Mouse (Mus musculus): Measurements from ENCODE around the gene Nenf.

Gene Nenf

GRCm38 (mm10) chr1:191283110-191284040 is 34.6 kb downstream of the Nenf start:
- DNase-seq (ENCODE audit: low spot score in 2 of 2), result no peak

DNA sequence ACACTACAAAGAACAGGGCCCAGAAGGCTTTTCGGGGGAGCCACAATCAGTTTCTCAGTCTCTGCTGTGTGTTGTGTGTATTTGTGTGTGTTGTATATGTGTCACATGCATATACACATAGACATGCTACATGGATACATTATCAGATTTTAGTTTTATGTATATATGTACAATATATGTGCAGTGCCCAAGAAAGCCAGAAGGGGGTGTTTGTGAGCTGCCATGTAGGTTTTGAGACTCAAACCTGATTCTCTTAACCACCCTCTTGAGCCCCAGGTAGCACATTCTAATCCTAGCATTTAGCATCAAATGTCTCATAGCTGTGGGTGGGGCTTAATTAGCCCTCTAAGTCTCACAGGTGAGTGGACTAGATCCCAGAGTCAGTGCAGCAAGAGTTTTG is 35.7 kb downstream of the Nenf start:
- DNase-seq (ENCODE audit: low spot score in 2 of 2), result no peak

- DNase-seq (ENCODE audit: low spot score in 2 of 2), result no peak
These were observed 36.8 kb downstream of the Nenf start for GRCm38 (mm10) chr1:191281171-191281570.

- no peak for DNase-seq (ENCODE audit: low spot score in 2 of 2)
These were observed 39.7 kb downstream of the Nenf start for GRCm38 (mm10) chr1:191278324-191278723.

GRCm38 (mm10) chr1:191277549-191278059 is 40.4 kb downstream of the Nenf start:
- no peak for DNase-seq (ENCODE audit: low spot score in 2 of 2)

DNA sequence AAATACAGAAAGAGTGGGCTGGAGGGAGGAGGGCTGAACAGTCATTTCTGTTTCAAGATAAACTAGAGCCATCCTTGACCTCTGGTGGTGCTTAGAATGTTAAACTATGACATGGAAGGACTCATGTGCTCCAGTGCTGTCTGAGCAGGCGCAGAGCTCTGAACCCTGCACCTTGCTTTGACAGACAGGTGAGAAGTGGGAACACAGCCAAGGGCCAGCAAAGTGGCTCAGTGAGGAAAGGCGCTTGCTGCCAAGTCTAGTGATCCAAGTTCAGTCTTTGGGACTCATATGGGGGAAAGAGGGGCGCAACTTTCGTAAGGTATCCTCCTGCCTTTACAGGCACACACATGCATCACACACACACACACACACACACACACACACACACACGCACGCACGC is 41.8 kb downstream of the Nenf start:
- DNase-seq (ENCODE audit: low spot score in 2 of 2), result no peak

DNA sequence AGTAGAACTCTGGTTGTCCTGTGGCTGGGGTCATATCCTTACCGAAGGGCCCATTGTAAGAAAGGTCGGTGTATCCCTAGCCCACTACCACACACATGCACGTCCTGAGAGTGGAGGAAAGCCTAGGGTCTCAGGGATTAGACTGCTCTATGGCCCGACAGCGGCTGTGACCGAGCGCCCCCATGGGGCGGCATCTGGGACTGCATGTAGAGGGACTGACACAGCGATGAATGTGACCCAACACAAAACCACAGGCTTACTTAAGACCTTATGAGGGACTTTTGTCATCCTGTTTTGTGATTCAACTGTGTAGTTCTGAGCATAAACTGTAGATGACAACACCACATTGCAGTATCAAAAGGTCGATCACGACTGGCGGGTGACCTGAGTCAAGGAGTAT is 42.5 kb downstream of the Nenf start:
- DNase-seq (ENCODE audit: low spot score in 2 of 2), result peak; percentile 57 to 74

DNA sequence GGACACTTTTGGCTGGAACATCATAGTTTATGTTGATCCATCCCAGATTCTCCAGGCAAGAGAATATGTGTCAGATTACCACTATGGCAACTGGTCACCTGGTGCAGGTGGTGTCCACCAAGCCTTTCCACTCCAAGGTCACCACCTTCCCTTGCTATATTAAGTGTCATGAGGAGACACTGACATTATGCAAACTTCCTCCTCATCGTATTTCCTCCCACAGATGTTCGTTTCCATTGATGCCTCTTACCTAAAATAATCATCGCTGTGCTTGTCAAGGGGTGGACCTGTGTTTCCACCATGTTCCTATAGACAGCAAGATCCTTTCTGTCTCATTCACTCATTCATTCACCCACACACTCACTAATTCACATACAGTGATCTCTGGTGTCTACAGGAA is 45.3 kb downstream of the Nenf start:
- no peak for DNase-seq (ENCODE audit: low spot score in 2 of 2)

- DNase-seq (ENCODE audit: low spot score in 2 of 2), result peak; percentile 43 to 67
These were observed 48.4 kb downstream of the Nenf start for GRCm38 (mm10) chr1:191269648-191269952.

GRCm38 (mm10) chr1:191268797-191269647 is 49.0 kb downstream of the Nenf start:
- no peak for DNase-seq (ENCODE audit: low spot score in 2 of 2)

DNA sequence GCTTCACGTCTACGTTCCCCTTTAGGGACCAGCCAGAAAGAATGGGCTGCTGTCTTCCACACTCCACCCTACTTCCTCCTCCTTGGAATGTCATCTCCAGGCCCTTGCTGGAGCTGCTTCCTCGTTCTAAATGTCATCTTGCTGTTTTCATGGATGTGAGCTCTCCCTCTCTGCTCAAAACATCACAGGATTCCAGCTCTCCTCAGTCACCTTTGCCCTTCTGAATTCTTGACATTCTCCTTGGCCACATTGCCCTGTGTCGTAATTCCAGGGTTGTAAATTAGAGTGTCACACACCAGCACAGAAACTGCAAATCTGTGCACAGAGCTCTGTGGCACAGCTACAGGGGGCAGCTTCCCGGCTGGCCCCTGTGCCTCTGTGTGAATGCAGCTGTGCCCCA is 50.1 kb downstream of the Nenf start:
- no peak for DNase-seq (ENCODE audit: low spot score in 2 of 2)

DNA sequence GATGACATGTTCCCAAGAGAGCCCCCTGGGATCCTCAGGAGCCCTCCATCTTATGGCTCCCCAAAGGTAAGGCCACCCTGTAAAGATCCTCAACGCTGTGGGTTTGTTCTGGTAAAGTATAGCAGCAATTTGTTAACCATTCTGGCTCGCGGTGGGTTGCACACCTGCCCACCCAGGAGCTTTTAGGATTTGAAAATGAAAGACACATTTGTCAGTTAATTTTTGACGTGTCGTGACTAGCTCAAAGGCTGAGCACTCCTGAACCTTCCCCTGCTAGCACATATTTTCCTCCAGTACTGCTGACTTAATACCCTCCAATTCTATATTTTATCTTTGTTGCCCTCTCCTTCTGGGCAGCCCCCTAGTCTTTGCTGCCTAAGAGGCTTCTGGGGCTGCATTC is 50.8 kb downstream of the Nenf start:
- no peak for DNase-seq (ENCODE audit: low spot score in 2 of 2)

GRCm38 (mm10) chr1:191263471-191263870 is 54.5 kb downstream of the Nenf start:
- no peak for DNase-seq (ENCODE audit: low spot score in 2 of 2)

DNA sequence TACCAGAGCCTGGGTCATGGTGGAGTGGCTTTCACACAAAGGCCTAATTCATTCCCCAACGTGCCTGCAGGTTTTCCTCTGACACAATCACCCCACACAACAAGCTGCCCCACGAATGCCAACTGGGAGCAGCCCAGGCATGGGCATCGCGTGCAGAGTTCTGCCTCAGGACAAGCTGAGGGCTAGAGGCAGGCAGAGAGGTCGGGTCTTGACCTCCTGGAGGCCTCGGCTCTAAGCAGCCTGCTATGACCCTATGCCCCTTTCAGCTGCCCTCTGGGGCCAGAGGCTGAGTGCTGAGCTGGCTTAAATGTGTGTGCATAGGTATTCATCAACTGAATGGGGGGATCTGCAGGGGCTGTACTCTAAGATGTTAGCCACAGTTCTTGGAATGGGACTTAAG is 56.1 kb downstream of the Nenf start:
- DNase-seq (ENCODE audit: low spot score in 2 of 2), result no peak

DNA sequence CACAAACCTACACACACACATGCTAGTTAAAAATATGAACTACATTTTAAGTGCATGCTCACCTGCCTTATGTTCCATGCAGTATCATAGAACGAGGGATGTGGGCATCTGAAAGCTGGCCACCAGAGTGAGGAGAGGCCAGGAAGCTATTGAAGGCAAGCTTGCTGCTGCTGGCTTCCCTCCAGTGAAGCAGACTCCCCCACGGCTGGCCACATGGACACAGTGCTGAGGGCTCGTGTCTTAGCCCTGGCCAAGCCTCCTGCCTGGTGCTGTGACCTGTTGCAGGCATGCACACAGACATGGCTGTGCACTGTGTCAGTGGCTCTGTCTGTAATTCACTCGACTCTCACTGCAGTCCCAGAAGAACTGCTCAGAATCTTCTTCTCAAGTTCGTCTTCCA is 58.3 kb downstream of the Nenf start:
- DNase-seq (ENCODE audit: low spot score in 2 of 2), result no peak

DNA sequence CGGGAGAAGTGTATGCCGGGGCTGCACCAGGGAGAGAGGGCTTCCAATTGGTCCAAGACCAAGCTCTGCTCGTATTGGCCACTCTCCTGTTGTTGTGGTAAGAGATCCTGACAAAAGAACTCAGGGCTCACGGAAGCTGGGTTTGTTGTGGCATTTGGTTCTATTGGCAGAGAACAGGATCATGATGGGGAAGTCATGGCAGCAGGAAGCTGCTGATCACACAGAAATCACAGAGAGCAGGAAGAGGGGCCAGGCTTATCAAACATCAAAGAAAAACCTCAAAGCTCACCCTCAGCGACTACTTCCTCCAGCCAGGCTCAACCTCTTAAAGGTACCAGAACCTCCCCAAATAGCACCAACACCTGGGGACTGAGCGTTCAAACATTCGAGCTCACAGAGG is 58.9 kb downstream of the Nenf start:
- DNase-seq (ENCODE audit: low spot score in 2 of 2), result no peak

DNA sequence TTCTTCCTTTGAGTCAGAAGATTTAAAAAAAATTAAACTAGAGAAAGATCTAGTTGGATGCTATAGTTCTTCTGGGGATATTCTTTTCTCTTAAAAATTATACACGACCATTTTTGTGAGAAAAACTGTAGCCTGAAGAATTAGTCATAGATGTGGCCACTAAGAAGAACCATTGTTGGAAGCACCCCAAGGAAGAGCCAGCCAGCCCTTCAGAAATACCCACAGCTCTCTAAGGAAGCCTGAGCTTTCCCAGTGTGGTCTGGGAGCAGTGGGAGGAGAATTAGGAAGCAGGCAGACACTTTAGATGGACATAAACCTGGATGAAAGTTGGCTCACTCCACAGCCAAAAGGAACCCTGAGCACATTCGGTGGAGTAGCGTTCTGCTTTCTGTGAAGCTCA is 59.5 kb downstream of the Nenf start:
- DNase-seq (ENCODE audit: low spot score in 2 of 2), result no peak

DNA sequence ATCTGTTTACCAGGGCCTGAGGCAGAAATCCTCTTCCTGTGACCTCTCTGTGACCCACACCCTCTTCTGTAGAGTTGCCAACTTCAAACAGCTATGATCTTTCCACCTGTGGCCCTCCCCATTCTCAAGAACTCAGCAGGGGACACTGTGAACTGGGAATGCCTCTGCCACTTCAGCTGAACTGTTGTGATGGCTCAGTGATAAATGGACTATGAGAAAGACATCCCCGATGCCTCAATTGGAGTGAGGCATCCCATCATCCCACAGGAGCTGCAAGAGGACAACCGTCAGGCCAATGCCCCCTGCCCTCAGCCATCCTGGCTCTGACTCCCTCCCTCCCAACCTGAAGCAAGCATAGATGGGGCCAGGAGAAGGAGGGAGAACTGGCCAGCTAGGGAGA is 60.0 kb downstream of the Nenf start:
- no peak for DNase-seq (ENCODE audit: low spot score in 2 of 2)

- no peak for DNase-seq (ENCODE audit: low spot score in 2 of 2)
These were observed 60.6 kb downstream of the Nenf start for GRCm38 (mm10) chr1:191257351-191257771.

Data from right cerebral cortex, postnatal 10 days (tissue).